Mouse (Mus musculus) C2C12 (cell line): ENCODE results near the gene Cdkl4.

ENCODE experiments used
- CEBPB ChIP-seq: IDR thresholded peaks from one replicate; pipeline ENCODE4 v1.6.1; 2011; ENCODE audit warnings: low read depth, mild to moderate bottlenecking, control low read depth, moderate library complexity
- CTCF ChIP-seq: IDR thresholded peaks from one replicate; pipeline ENCODE4 v1.5.1; 2011; ENCODE audit not compliant: control insufficient read depth, insufficient read depth, insufficient read length
- MAX ChIP-seq: IDR thresholded peaks from one replicate; pipeline ENCODE4 v1.6.1; 2011; ENCODE audit warnings: mild to moderate bottlenecking, control low read depth
- MYOD1 ChIP-seq: IDR thresholded peaks from one replicate; pipeline ENCODE4 v1.6.1; 2011; ENCODE audit warnings: low read depth; ENCODE audit not compliant: control insufficient read depth, insufficient read length
- MYOG ChIP-seq: IDR thresholded peaks from one replicate; pipeline ENCODE4 v1.6.1; 2011; ENCODE audit not compliant: control insufficient read depth, insufficient read length; ENCODE audit errors: extremely low read depth

- TF ChIP-seq CTCF (no peak), MAX (no peak), MYOG (no peak), MYOD1 (peak; percentile 77), CEBPB (no peak)
These were observed 47.4 kb upstream of the Cdkl4 start for GRCm38 (mm10) chr17:80624979-80625378.
